Mouse (Mus musculus) embryonic fibroblast, embryonic 13.5 days (primary cell): Measurements from ENCODE around the gene Gm13695.
"Not testable (repeated sequence)": the region's sequence is repeated elsewhere in the genome, so short reads cannot be mapped to it uniquely, and the experiment has no call there.

Experiments
- CTCF ChIP-seq: IDR thresholded peaks from 2 replicates; pipeline ENCODE4 v1.5.1; 2011; ENCODE audit warnings: mild to moderate bottlenecking, control low read depth, low read length, moderate library complexity, borderline replicate concordance; ENCODE audit not compliant: insufficient read depth
- POLR2A ChIP-seq: IDR thresholded peaks from 2 replicates; pipeline ENCODE4 v1.6.1; 2011; ENCODE audit warnings: low read depth, mild to moderate bottlenecking, control low read depth, low read length, moderate library complexity

DNA sequence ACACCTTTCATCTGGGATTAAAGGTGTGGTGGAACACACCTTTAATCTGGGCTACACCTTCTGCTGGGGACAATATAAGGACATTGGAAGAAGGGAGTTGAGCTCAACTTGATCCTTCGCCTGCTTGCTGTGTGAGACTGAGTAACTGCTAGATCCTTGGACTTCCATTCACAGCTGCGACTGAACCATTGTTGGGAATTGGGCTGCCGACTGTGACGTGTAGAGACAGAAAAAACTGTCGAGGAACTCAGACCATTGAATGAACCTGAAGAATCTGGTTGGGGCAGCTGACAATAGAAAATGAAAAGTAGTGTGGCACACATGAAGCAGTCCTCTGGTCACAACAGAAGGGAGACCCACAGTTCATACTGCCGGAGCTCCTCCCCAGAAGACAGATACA is 23.1 kb downstream of the Gm13695 start, which contains the start of gene Gm13691:
- not testable (repeated sequence) for TF ChIP-seq CTCF, POLR2A
